Mouse (Mus musculus) midbrain, embryonic 11.5 days (tissue): ENCODE measurements around the gene Hspb7. TPM values are rescaled to one million over a fixed set of nuclear protein-coding genes. Genes with fewer than 3 reads are reported as not detected.

Experiments
- ATAC-seq: fragments of 200-750 bp; cut with Nextera tagmentation; 2 replicates; pipeline ENCODE4 v1.8.0; 2017; ENCODE audit warnings: moderate TSS enrichment, moderate library complexity; ENCODE audit not compliant: low FRiP score
- DNase-seq: peaks from one replicate; pipeline ENCODE4 v3.0.0; 2015; ENCODE audit warnings: low spot score; ENCODE audit errors: missing footprints
- H3K27ac ChIP-seq: fragments of 300-500 bp; sonication (generic); 2 replicates; pipeline ENCODE4 v1.5.1; 2014; ENCODE audit warnings: low read depth, low read length
- H3K27me3 ChIP-seq: fragments of 300-500 bp; sonication (generic); 2 replicates; pipeline ENCODE4 v1.6.1; 2014; ENCODE audit warnings: mild to moderate bottlenecking, low read length, moderate library complexity, mixed read lengths; ENCODE audit not compliant: control insufficient read depth, insufficient read depth
- H3K36me3 ChIP-seq: fragments of 300-500 bp; sonication (generic); 2 replicates; pipeline ENCODE4 v1.6.1; 2014; ENCODE audit warnings: mild to moderate bottlenecking, low read length, moderate library complexity, mixed read lengths; ENCODE audit not compliant: control insufficient read depth, insufficient read depth
- H3K4me1 ChIP-seq: fragments of 300-500 bp; sonication (generic); 2 replicates; pipeline ENCODE4 v1.6.1; 2014; ENCODE audit warnings: low read length; ENCODE audit not compliant: control insufficient read depth, insufficient read depth
- H3K4me2 ChIP-seq: fragments of 300-500 bp; sonication (generic); 2 replicates; pipeline ENCODE4 v1.6.1; 2014; ENCODE audit warnings: mild to moderate bottlenecking, moderate library complexity
- H3K4me3 ChIP-seq: fragments of 300-500 bp; sonication (generic); 2 replicates; pipeline ENCODE4 v1.5.1; 2014; ENCODE audit warnings: low read depth, low read length
- H3K9ac ChIP-seq: fragments of 300-500 bp; sonication (generic); 2 replicates; pipeline ENCODE4 v1.6.1; 2014; ENCODE audit warnings: low read length
- H3K9me3 ChIP-seq: fragments of 300-500 bp; sonication (generic); 2 replicates; pipeline ENCODE4 v1.6.1; 2016; ENCODE audit warnings: low read length; ENCODE audit not compliant: control insufficient read depth
- WGBS: fragments of 180-500 bp; shearing (Covaris S2); extraction: QIAGEN DNeasy Blood & Tissue Kit; methylation state at CpG from one replicate; pipeline ENCODE4 v1.1.7; 2014; 5-methylcytosine and 5-hydroxymethylcytosine counted together
- polyA plus RNA-seq: library from polyadenylated mRNA; unstranded; fragments of >200 nt; fragmentation: Nextera tagmentation; extraction: Ambion mirVana; gene quantifications from 2 replicates; pipeline ENCODE4 v1.2.1, GENCODE M21; 2014

The Hspb7 gene
- polyA plus RNA-seq, 1 experiment from 2014 or later: not detected

DNA sequence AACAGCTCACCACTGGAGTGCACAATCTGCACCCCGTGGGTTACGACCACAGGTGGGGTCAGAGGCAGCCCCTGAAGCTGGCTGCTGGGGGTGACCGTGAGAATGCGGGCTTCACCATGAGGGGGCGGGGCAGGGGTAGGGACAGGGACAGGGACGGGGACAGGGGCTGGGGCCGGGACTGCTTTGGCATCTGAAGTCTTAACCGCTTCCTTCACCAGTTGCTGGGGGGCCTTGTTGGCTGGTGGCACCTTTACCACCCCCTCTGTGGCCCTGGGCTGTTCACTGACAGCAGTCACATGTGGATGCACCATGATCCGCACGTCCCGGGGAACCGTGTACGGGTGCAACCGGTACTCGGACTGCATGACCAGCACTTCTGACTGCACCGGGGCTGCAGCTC, 50.9 kb downstream of the Hspb7 start:
- Histone ChIP-seq H3K9me3 (no peaks in the 10 kb centered on the region), H3K27me3 (no peaks in the 10 kb centered on the region), H3K27ac (no peak overlapping the region), H3K4me1 (no peaks in the 10 kb centered on the region), H3K4me2 (no peak overlapping the region), H3K36me3 (peaks cover 73% of the 10 kb centered on the region), H3K4me3 (no peak overlapping the region), H3K9ac (no peak overlapping the region)
- WGBS: 96% methylated on average over 16 of the region's 16 CpGs
- DNase-seq (no peak), ATAC-seq (no peak)

DNA sequence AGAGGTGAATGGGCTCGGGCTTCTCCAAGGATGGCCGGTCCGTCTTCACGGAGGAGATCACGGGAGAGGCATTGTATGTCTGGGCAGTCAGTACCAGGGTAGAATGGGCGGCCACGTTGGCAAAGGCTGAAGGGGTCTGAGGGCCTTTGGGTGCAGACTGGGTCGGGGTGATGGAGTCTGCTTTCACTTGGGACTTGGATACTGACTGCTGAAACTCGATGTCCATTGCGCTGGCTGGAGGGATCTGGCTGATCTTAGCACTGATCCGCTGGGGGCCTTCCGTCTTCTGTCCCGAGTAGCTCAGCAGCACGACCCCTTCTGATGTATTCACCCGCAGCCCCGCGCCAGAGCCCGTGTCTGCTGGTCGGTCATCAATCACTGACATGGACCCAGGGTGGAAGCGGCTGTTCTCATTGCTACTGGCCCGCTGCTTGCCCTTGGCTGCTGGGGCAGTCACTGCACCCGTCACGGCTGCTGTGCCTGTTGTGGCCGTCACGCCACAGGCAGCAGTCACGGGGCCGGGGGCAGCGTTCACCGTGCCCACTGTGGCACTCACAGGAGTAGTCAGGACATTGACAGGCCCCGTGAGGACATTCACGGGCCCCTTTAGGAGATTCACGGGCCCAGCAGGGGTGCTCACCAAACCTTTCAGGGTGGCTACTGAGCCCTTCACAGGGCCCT, 52.2 kb downstream of the Hspb7 start:
- Histone ChIP-seq H3K27ac (no peak overlapping the region), H3K4me1 (no peaks in the 10 kb centered on the region), H3K27me3 (no peaks in the 10 kb centered on the region), H3K36me3 (peaks cover 73% of the 10 kb centered on the region), H3K4me2 (no peak overlapping the region), H3K4me3 (no peak overlapping the region), H3K9me3 (no peaks in the 10 kb centered on the region), H3K9ac (no peak overlapping the region)
- DNase-seq (no peak), ATAC-seq (no peak)
- WGBS: 96% methylated on average over 32 of the region's 32 CpGs

DNA sequence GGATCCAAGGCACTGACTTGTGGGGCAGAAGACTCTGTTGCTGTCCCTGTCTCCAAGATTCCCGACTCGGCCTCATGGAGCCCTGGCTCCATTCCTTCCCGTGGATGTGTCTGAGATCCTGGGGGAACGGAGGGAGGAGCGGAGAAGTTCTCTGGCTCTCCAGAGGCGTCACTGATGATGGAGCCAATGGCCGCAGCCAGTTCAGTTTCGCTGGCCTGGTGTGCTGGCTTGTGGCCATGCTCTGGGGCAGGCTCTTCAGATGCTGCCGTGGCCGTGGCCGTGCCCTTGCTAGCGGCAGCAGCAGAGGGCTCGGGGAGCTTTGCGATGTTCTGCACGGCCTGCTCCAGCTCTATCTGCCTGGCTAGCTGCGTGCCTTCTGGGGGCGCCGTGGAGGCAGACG, 53.9 kb downstream of the Hspb7 start:
- 92% methylated on average over 19 of the region's 19 CpGs for WGBS
- no peak overlapping the region for H3K9ac ChIP-seq
- H3K27ac ChIP-seq: no peak overlapping the region
- no peak overlapping the region for H3K4me3 ChIP-seq
- no peaks in the 10 kb centered on the region for H3K4me1 ChIP-seq
- ATAC-seq: no peak
- no peak overlapping the region for H3K4me2 ChIP-seq
- no peak for DNase-seq
- peaks cover 77% of the 10 kb centered on the region for H3K36me3 ChIP-seq
- H3K9me3 ChIP-seq: no peaks in the 10 kb centered on the region
- no peaks in the 10 kb centered on the region for H3K27me3 ChIP-seq

Other genes with a start within 250 kb of the Hspb7 start
- gene Rsg1, start 206.8 kb upstream of the Hspb7 start, polyA plus RNA-seq: 5.4 TPM in 2 replicates
- 0.47 and 0.61 TPM in 2 replicates for gene Arhgef19, start 181.3 kb upstream of the Hspb7 start, polyA plus RNA-seq
- gene Epha2, start 119.5 kb upstream of the Hspb7 start, polyA plus RNA-seq: 2.2 and 2.5 TPM in 2 replicates
- 2.2 and 2.9 TPM in 2 replicates for gene Fam131c, start 52.6 kb upstream of the Hspb7 start, polyA plus RNA-seq
- gene Clcnka, start 22.1 kb upstream of the Hspb7 start, polyA plus RNA-seq: not detected in 2 replicates
- gene Clcnkb, start 4.8 kb upstream of the Hspb7 start, polyA plus RNA-seq: not detected in 2 replicates
- not detected in 2 replicates for gene Srarp, start 15.3 kb downstream of the Hspb7 start, polyA plus RNA-seq
- 37.4 and 40.6 TPM in 2 replicates for gene Zbtb17, start 23.9 kb downstream of the Hspb7 start, polyA plus RNA-seq
- gene Spen, start 117.8 kb downstream of the Hspb7 start, polyA plus RNA-seq: 15.7 and 17.1 TPM in 2 replicates
- gene Fblim1, start 185.3 kb downstream of the Hspb7 start, polyA plus RNA-seq: 20.0 and 21.2 TPM in 2 replicates
- gene Tmem82, start 197.9 kb downstream of the Hspb7 start, polyA plus RNA-seq: 0.48 and 0.59 TPM in 2 replicates
- not detected in 2 replicates for gene Slc25a34, start 203.0 kb downstream of the Hspb7 start, polyA plus RNA-seq
- 2.4 and 3.0 TPM in 2 replicates for gene Plekhm2, start 244.1 kb downstream of the Hspb7 start, polyA plus RNA-seq